Mouse (Mus musculus) liver, adult 2 months (tissue): ENCODE results near the gene Clpsl2.

ENCODE experiments used
- CTCF ChIP-seq: fragments of 200-500 bp; IDR thresholded peaks from 2 replicates; pipeline ENCODE4 v1.5.1; 2011; ENCODE audit warnings: low read depth, low read length, control low read depth
- POLR2A ChIP-seq: fragments of 200-500 bp; IDR thresholded peaks from 2 replicates; pipeline ENCODE4 v1.6.1; 2011; ENCODE audit warnings: low read length, control low read depth; ENCODE audit not compliant: insufficient read depth; ENCODE audit errors: extremely low read depth

DNA sequence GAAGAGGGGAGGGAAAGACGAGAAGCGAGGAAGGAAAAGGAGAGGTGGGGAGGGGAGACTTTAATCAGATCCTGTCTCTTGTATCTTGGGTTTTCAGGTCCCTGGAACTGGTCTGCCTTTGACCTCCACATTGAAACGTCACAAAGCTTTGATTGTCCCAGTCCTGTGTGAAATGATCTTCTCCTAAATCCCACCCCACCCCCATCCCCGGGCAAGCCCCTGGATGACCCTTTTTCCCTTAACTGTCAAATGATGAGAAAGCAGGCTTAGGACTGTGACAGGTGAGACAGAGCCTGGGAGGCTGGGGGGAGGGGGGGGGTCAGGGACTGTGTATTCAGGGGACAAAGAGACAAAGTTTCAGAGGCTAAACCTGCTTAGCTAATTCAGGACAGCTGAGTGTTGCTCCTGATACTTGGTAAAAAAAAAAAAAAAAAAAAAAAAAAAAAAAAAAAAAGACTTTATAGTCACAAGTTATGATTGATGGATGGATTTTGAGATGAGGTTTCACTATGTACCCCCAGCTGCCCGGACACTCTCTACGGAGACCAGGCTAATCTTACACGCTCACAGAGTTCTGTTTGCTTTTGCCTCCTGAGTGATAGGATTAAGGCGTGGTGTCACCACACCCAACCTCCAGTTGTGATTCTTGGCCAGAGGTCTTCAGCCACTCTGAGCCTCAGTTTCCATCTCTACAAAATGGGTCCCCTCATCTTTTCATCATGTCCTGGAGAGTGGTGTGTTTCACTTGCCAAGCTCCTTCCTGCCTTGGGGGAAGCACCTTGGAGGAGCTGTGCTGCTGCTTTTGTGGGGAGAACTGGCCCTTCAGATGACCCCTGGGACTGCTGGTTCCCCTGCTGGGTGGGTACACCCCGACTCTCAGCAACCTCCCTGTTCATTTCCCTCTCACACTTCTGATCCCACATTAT is 37.3 kb upstream of the Clpsl2 start:
- no peak for TF ChIP-seq POLR2A
- no peak for TF ChIP-seq CTCF
